Mouse (Mus musculus) liver, adult 2 months (tissue): ENCODE results near the gene Pld1.

Experiments used
- CTCF ChIP-seq: fragments of 200-500 bp; IDR thresholded peaks from 2 replicates; pipeline ENCODE4 v1.5.1; 2011; ENCODE audit warnings: low read depth, low read length, control low read depth
- POLR2A ChIP-seq: fragments of 200-500 bp; IDR thresholded peaks from 2 replicates; pipeline ENCODE4 v1.6.1; 2011; ENCODE audit warnings: low read length, control low read depth; ENCODE audit not compliant: insufficient read depth; ENCODE audit errors: extremely low read depth

DNA sequence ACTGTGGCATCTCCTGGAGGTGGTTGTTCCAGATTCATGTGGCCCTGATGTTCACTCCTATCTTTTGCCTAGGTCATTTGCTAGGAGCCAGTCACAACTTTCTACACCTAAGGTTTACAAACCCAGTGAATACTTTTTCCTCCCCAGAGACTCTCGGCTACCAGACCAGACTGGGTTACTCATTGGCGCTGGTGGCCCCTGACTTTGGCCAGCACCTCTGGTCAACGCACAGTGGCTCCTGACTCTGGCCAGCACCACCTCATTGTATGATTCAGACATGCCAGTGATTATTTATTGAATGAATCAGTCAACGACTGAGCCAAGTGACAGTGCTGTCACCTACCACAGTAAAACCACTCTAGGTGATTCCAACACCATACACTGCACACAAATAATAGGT, 103.9 kb downstream of the Pld1 start:
- no peak for TF ChIP-seq CTCF
- no peak for TF ChIP-seq POLR2A
